Mouse (Mus musculus): Measurements from ENCODE around the gene Ms4a2.

The Ms4a2 gene

GRCm38 (mm10) chr19:11623551-11623950 is at the start of gene Ms4a2:
TSS of gene Ms4a2 (minus strand) at chr19:11623719.
- DNase-seq: no peak

GRCm38 (mm10) chr19:11661562-11661961 is 38.0 kb upstream of the Ms4a2 start:
- DNase-seq: no peak

GRCm38 (mm10) chr19:11660459-11660858 is 36.9 kb upstream of the Ms4a2 start, which contains the start of gene Oosp2:
TSS of gene Oosp2 (minus strand) at chr19:11660559.
- DNase-seq: no peak

- no peak for DNase-seq
These were observed 35.6 kb upstream of the Ms4a2 start for GRCm38 (mm10) chr19:11659142-11659541.

- DNase-seq: peak; percentile 4
These were observed 26.0 kb upstream of the Ms4a2 start for GRCm38 (mm10) chr19:11649564-11649963.

- no peak for DNase-seq
These were observed 22.6 kb upstream of the Ms4a2 start for GRCm38 (mm10) chr19:11646166-11646565.

- no peak for DNase-seq
These were observed 17.2 kb upstream of the Ms4a2 start, which contains the start of gene Ms4a3 for GRCm38 (mm10) chr19:11640732-11641131. TSS of gene Ms4a3 (minus strand) at chr19:11640851.

GRCm38 (mm10) chr19:11639038-11639437 is 15.5 kb upstream of the Ms4a2 start:
- DNase-seq: no peak

GRCm38 (mm10) chr19:11635572-11635971 is 12.1 kb upstream of the Ms4a2 start:
- DNase-seq: no peak

GRCm38 (mm10) chr19:11634330-11634729 is 10.8 kb upstream of the Ms4a2 start:
- no peak for DNase-seq

- DNase-seq: no peak
These were observed 10.2 kb upstream of the Ms4a2 start for GRCm38 (mm10) chr19:11633732-11634131.

GRCm38 (mm10) chr19:11625231-11625630 is 1.7 kb upstream of the Ms4a2 start:
- DNase-seq: no peak

- no peak for DNase-seq
These were observed 1.3 kb upstream of the Ms4a2 start for GRCm38 (mm10) chr19:11624800-11625199.

- no peak for DNase-seq
These were observed 5.5 kb downstream of the Ms4a2 start for GRCm38 (mm10) chr19:11617983-11618382.

- DNase-seq: no peak
These were observed 8.7 kb downstream of the Ms4a2 start for GRCm38 (mm10) chr19:11614805-11615204.

- DNase-seq: no peak
These were observed 9.6 kb downstream of the Ms4a2 start for GRCm38 (mm10) chr19:11613776-11614443.

- DNase-seq: no peak
These were observed 10.4 kb downstream of the Ms4a2 start for GRCm38 (mm10) chr19:11613084-11613483.

GRCm38 (mm10) chr19:11612293-11612692 is 11.2 kb downstream of the Ms4a2 start:
- no peak for DNase-seq

GRCm38 (mm10) chr19:11611541-11611945 is 12.0 kb downstream of the Ms4a2 start:
- peak; percentile 61 for DNase-seq

GRCm38 (mm10) chr19:11608172-11608571 is 15.3 kb downstream of the Ms4a2 start:
- peak; percentile 63 for DNase-seq

GRCm38 (mm10) chr19:11604603-11605002 is 18.9 kb downstream of the Ms4a2 start, which contains the start of gene Ms4a6d:
TSS of gene Ms4a6d (minus strand) at chr19:11604849.
- no peak for DNase-seq

- DNase-seq: peak; percentile 30
These were observed 21.5 kb downstream of the Ms4a2 start for GRCm38 (mm10) chr19:11602026-11602425.

GRCm38 (mm10) chr19:11601349-11601748 is 22.2 kb downstream of the Ms4a2 start:
- no peak for DNase-seq

GRCm38 (mm10) chr19:11589891-11590449 is 33.5 kb downstream of the Ms4a2 start:
- DNase-seq: no peak

GRCm38 (mm10) chr19:11589205-11589604 is 34.3 kb downstream of the Ms4a2 start:
- no peak for DNase-seq

All from retina, postnatal 1 day (tissue).